Mouse (Mus musculus) embryonic facial prominence, embryonic 10.5 days (tissue): ENCODE measurements at regions not wholly inside any gene's neighbourhood (a gene's known extent, or its start where the extent isn't known, plus 50 kb on each side); places are given as distances from the start of the nearest gene placed in this dataset.
A peak's percentile ranks its signal among the peaks of the same experiment; 100 is the strongest.
"Not testable (repeated sequence)": the region's sequence is repeated elsewhere in the genome, so short reads cannot be mapped to it uniquely, and the experiment has no call there.

Source experiments
- DNase-seq: peaks from one replicate; pipeline ENCODE4 v3.0.0-alpha.2; 2017; ENCODE audit warnings: low spot score
- H3K27ac ChIP-seq: fragments of 300-500 bp; sonication (generic); replicated peaks from 2 replicates; pipeline ENCODE4 v1.5.1; 2016; ENCODE audit warnings: mild to moderate bottlenecking
- H3K27me3 ChIP-seq: fragments of 300-500 bp; sonication (generic); replicated peaks from 2 replicates; pipeline ENCODE4 v1.6.1; 2016; ENCODE audit warnings: low read depth, mild to moderate bottlenecking; ENCODE audit not compliant: poor library complexity, severe bottlenecking
- H3K36me3 ChIP-seq: fragments of 300-500 bp; sonication (generic); replicated peaks from 2 replicates; pipeline ENCODE4 v1.6.1; 2016; ENCODE audit warnings: mild to moderate bottlenecking, moderate library complexity
- H3K4me1 ChIP-seq: fragments of 300-500 bp; sonication (generic); 2 replicates; pipeline ENCODE4 v1.6.1; 2016
- H3K4me3 ChIP-seq: fragments of 300-500 bp; sonication (generic); 2 replicates; pipeline ENCODE4 v1.5.1; 2016; ENCODE audit warnings: mild to moderate bottlenecking, moderate library complexity
- H3K9me3 ChIP-seq: fragments of 300-500 bp; sonication (generic); 2 replicates; pipeline ENCODE4 v1.6.1; 2016; ENCODE audit warnings: mild to moderate bottlenecking
- WGBS: fragments of 180-500 bp; shearing (Covaris S2); methylation state at CpG from one replicate; pipeline ENCODE4 v1.1.7; 2016; 5-methylcytosine and 5-hydroxymethylcytosine counted together

GRCm38 (mm10) chr12:19125541-19125940 lies 611.2 kb downstream of the 5730507C01Rik start:
- H3K4me1 ChIP-seq = no peaks in the 10 kb centered on the region
- H3K27ac ChIP-seq = no peak overlapping the region
- no peaks in the 10 kb centered on the region for H3K27me3 ChIP-seq
- no peak for DNase-seq
- H3K4me3 ChIP-seq = no peak overlapping the region
- peaks cover 58% of the 10 kb centered on the region for H3K9me3 ChIP-seq
- 81% methylated on average over 4 of the region's 4 CpGs for WGBS
- no peaks in the 10 kb centered on the region for H3K36me3 ChIP-seq

- no peak for DNase-seq
- WGBS = 18% methylated on average over 43 of the region's 43 CpGs
- Histone ChIP-seq H3K36me3 (no peaks in the 10 kb centered on the region), H3K27me3 (no peaks in the 10 kb centered on the region), H3K4me1 (no peaks in the 10 kb centered on the region), H3K9me3 (peaks cover 41% of the 10 kb centered on the region), H3K27ac (no peak overlapping the region), H3K4me3 (no peak overlapping the region)
Measured at GRCm38 (mm10) chr12:19175631-19176030, 661.3 kb downstream of the 5730507C01Rik start.

- WGBS = 89% methylated on average over 5 of the region's 5 CpGs
- H3K9me3 ChIP-seq = peaks cover 31% of the 10 kb centered on the region
- H3K4me3 ChIP-seq = no peak overlapping the region
- no peaks in the 10 kb centered on the region for H3K36me3 ChIP-seq
- no peak for DNase-seq
- no peaks in the 10 kb centered on the region for H3K27me3 ChIP-seq
- no peak overlapping the region for H3K27ac ChIP-seq
- H3K4me1 ChIP-seq = no peaks in the 10 kb centered on the region
Measured at GRCm38 (mm10) chr12:19192396-19192795, 678.1 kb downstream of the 5730507C01Rik start.

- peaks cover 31% of the 10 kb centered on the region for H3K9me3 ChIP-seq
- WGBS = 87% methylated on average over 3 of the region's 3 CpGs
- H3K27ac ChIP-seq = not testable (repeated sequence)
Measured at GRCm38 (mm10) chr12:19193041-19193440, 678.7 kb downstream of the 5730507C01Rik start.

GRCm38 (mm10) chr12:19223996-19224395 lies 709.7 kb downstream of the 5730507C01Rik start:
- not testable (repeated sequence) for H3K4me1 ChIP-seq, H3K27me3 ChIP-seq, H3K9me3 ChIP-seq, H3K4me3 ChIP-seq, H3K27ac ChIP-seq, H3K36me3 ChIP-seq, DNase-seq
- 81% methylated on average over 1 of the region's 1 CpGs for WGBS

More at GRCm38 (mm10) chr12:19193041-19193440, 678.7 kb downstream of the 5730507C01Rik start:
- not testable (repeated sequence) for DNase-seq, H3K4me3 ChIP-seq, H3K27me3 ChIP-seq, H3K36me3 ChIP-seq, H3K4me1 ChIP-seq

- not testable (repeated sequence) for H3K4me1 ChIP-seq, H3K27me3 ChIP-seq, H3K36me3 ChIP-seq, H3K27ac ChIP-seq, DNase-seq, H3K4me3 ChIP-seq
- H3K9me3 ChIP-seq = peaks cover 28% of the 10 kb centered on the region
- 92% methylated on average over 23 of the region's 23 CpGs for WGBS
Measured at GRCm38 (mm10) chr12:19246731-19247130, 707.6 kb upstream of the Gm21863 start.

- peak overlapping the region; percentile 65 for H3K27ac ChIP-seq
- peak; percentile 80 for DNase-seq
- H3K27me3 ChIP-seq, H3K4me1 ChIP-seq, H3K36me3 ChIP-seq: not testable (repeated sequence)
- 10% methylated on average over 71 of the region's 75 CpGs for WGBS
- peak overlapping the region; percentile 56 for H3K4me3 ChIP-seq
- H3K9me3 ChIP-seq = peaks cover 29% of the 10 kb centered on the region
Measured at GRCm38 (mm10) chr12:19288271-19288890, 665.9 kb upstream of the Gm21863 start.

- Histone ChIP-seq H3K9me3 (peaks cover 31% of the 10 kb centered on the region), H3K27ac (peak overlapping the region; percentile 65; the same call in 1 of the 2 replicates), H3K4me3 (peak overlapping the region; percentile 56)
- H3K36me3 ChIP-seq, H3K4me1 ChIP-seq, H3K27me3 ChIP-seq: not testable (repeated sequence)
- WGBS = 54% methylated on average over 18 of the region's 18 CpGs
- DNase-seq = peak; percentile 10
Measured at GRCm38 (mm10) chr12:19289038-19289437, 665.3 kb upstream of the Gm21863 start.

- H3K4me3 ChIP-seq, H3K27me3 ChIP-seq, H3K36me3 ChIP-seq, H3K4me1 ChIP-seq, H3K27ac ChIP-seq, DNase-seq: not testable (repeated sequence)
- H3K9me3 ChIP-seq = peaks cover 33% of the 10 kb centered on the region
- 97% methylated on average over 3 of the region's 3 CpGs for WGBS
Measured at GRCm38 (mm10) chr12:19292068-19292770, 662.1 kb upstream of the Gm21863 start.
